Mouse (Mus musculus) small intestine, adult 2 months (tissue): ENCODE results near the gene Rad51b.

ENCODE experiments used
- CTCF ChIP-seq: fragments of 200-500 bp; IDR thresholded peaks from 2 replicates; pipeline ENCODE4 v1.5.1; 2012; ENCODE audit warnings: low read depth, mild to moderate bottlenecking, control low read depth, inconsistent platforms, low read length, moderate library complexity, mixed read lengths; ENCODE audit not compliant: insufficient replicate concordance, insufficient read length; ENCODE audit errors: extremely low read depth
- POLR2A ChIP-seq: fragments of 200-500 bp; IDR thresholded peaks from 2 replicates; pipeline ENCODE4 v1.6.1; 2012; ENCODE audit warnings: low read depth, mild to moderate bottlenecking, control low read depth, inconsistent platforms, low read length, moderate library complexity

- TF ChIP-seq POLR2A (no peak), CTCF (no peak)
Measured at GRCm38 (mm10) chr12:79297884-79298636, 978 bp downstream of the Rad51b start.
